Mouse (Mus musculus) MN1 (cell line): ENCODE measurements around the gene Mrm2.

ENCODE experiments used
- DNase-seq: peaks from one replicate; pipeline ENCODE4 v3.0.0-alpha.2; 2016; ENCODE audit warnings: low spot score

The Mrm2 gene

GRCm38 (mm10) chr5:140342880-140343279, 11.2 kb upstream of the Mrm2 start:
- no peak for DNase-seq

GRCm38 (mm10) chr5:140339836-140340235, 8.1 kb upstream of the Mrm2 start:
- no peak for DNase-seq

GRCm38 (mm10) chr5:140338779-140339178, 7.1 kb upstream of the Mrm2 start:
- DNase-seq = no peak

- peak; percentile 34 for DNase-seq
Measured at GRCm38 (mm10) chr5:140336680-140337079, 5.0 kb upstream of the Mrm2 start.

GRCm38 (mm10) chr5:140333631-140334030, 1.9 kb upstream of the Mrm2 start:
- peak; percentile 29 for DNase-seq

- no peak for DNase-seq
Measured at GRCm38 (mm10) chr5:140332519-140332918, 821 bp upstream of the Mrm2 start.

- no peak for DNase-seq
Measured at GRCm38 (mm10) chr5:140324058-140324457, 7.6 kb downstream of the Mrm2 start.

GRCm38 (mm10) chr5:140321756-140322575, 9.7 kb downstream of the Mrm2 start:
- DNase-seq = peak; percentile 75

- DNase-seq = peak; percentile 99
Measured at GRCm38 (mm10) chr5:140321042-140321755, 10.5 kb downstream of the Mrm2 start, which contains the start of the genes Mad1l1 and Nudt1. TSS of gene Mad1l1 (minus strand) at chr5:140321552. TSS of gene Nudt1 (plus strand) at chr5:140321656.

GRCm38 (mm10) chr5:140316716-140317115, 15.0 kb downstream of the Mrm2 start:
- no peak for DNase-seq

- DNase-seq = no peak
Measured at GRCm38 (mm10) chr5:140307602-140308001, 24.1 kb downstream of the Mrm2 start.

GRCm38 (mm10) chr5:140306016-140306415, 25.7 kb downstream of the Mrm2 start:
- no peak for DNase-seq

- DNase-seq = no peak
Measured at GRCm38 (mm10) chr5:140298291-140298690, 33.4 kb downstream of the Mrm2 start.

- peak; percentile 77 for DNase-seq
Measured at GRCm38 (mm10) chr5:140292152-140292551, 39.5 kb downstream of the Mrm2 start.

- DNase-seq = no peak
Measured at GRCm38 (mm10) chr5:140289161-140289560, 42.5 kb downstream of the Mrm2 start.

- no peak for DNase-seq
Measured at GRCm38 (mm10) chr5:140288287-140288686, 43.4 kb downstream of the Mrm2 start.

GRCm38 (mm10) chr5:140284761-140285160, 46.9 kb downstream of the Mrm2 start:
- no peak for DNase-seq

- no peak for DNase-seq
Measured at GRCm38 (mm10) chr5:140284011-140284410, 47.7 kb downstream of the Mrm2 start.

GRCm38 (mm10) chr5:140282900-140283299, 48.8 kb downstream of the Mrm2 start:
- no peak for DNase-seq

GRCm38 (mm10) chr5:140282376-140282775, 49.3 kb downstream of the Mrm2 start:
- DNase-seq = no peak

GRCm38 (mm10) chr5:140280205-140280604, 51.5 kb downstream of the Mrm2 start:
- no peak for DNase-seq
